Mouse (Mus musculus) thymus, postnatal 4 days (tissue): ENCODE measurements at regions not wholly inside any gene's neighbourhood (a gene's known extent, or its start where the extent isn't known, plus 50 kb on each side); places are given as distances from the start of the nearest gene placed in this dataset.
A peak's percentile ranks its signal among the peaks of the same experiment; 100 is the strongest.
"Not testable (repeated sequence)": the region's sequence is repeated elsewhere in the genome, so short reads cannot be mapped to it uniquely, and the experiment has no call there.

ENCODE experiments used
- DNase-seq: peaks from one replicate; pipeline ENCODE4 v3.0.0; 2021

DNA sequence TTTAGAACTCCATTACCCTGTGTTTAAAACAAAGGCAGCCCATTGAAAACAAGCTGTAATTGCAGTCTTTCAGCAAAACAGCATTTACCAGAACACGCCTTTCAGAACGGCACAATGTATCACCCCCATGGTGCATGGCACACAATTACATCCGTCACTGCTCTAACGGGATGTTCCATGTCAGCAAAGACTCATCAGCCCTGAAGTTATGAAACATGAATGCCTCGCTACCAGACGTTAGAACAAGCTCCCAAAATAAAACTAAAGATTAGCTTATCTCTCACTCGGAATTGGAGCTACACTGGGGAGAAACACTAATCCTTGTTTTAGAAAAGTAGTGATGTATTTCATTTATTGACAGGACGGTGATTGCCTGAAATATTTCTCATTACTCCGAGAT lies 301.4 kb downstream of the Tox3 start:
- DNase-seq: no peak

DNA sequence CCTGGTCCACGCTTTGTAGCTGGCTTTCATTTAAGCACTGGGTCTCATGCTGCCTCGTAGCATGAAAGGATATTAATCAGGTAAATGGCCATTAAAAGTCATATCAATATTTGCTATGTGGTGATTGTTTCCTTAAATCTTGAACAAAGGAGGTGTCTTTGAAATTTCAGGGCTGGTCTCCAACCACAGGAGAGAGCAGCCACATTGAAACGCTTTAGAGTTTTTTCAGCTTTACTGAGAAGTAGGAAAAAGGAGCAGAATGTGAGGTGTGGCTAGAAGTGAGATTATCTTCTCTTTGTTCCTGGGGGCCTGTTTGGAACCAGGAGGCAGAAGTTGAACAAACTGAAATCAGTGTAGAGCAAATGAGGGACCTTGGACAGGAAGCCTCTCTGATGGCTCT lies 311.7 kb downstream of the Tox3 start:
- DNase-seq: no peak

DNA sequence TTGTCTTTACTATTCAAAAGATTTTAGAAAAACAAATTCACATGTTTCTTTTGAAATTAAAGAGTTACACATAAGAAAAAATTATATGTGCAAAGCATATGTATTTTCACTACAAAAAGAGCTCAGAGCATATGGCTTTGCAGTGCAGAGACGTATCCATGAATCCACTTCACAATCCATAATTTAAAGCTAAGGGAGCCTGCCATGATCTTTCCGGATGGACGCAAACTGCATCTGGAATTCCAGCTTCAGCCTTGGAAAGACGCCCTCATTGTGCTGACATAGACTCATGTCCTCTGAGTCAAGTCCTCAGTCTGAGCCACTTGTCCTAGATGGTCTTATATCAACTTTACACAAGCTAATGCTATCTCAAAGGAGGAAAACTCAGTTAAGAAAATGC lies 315.6 kb downstream of the Tox3 start:
- no peak for DNase-seq

DNA sequence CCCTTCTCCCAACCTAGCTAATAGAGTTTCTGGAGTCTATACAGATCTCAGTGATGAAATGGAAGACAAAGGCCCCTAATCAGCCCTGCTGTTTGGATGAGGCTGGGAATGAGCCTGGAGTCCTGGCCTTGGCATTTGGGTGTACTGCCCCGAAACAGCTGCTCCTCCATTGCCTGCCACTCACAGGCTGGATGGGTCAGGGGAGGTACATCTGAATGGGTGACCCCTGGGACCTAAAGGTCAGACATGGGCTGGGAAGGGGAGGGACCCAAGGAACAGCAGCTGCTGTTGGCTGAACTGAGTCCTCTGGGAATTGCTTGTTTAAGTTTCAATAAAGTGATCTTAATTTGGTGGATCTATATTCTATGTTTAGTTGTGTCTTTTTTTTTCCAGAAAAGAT lies 316.9 kb downstream of the Tox3 start:
- DNase-seq: no peak

DNA sequence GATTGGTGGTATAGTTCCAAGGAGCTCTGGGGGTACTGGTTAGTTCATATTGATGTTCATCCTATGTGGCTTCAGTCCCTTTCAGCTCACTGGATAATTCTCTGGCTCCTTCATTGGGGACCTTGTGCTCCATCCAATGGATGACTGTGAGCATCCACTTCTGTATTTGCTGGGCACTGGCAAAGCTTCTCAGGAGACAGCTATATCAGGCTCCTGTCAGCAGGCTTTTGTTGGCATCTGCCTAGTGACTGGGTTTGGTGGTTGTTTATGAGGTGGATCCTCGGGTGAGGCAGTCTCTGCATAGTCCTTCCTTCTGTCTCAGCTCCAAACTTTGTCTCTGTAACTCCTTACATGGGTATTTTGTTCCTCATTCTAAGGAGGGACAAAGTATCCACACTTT lies 330.2 kb downstream of the Tox3 start:
- not testable (repeated sequence) for DNase-seq

DNA sequence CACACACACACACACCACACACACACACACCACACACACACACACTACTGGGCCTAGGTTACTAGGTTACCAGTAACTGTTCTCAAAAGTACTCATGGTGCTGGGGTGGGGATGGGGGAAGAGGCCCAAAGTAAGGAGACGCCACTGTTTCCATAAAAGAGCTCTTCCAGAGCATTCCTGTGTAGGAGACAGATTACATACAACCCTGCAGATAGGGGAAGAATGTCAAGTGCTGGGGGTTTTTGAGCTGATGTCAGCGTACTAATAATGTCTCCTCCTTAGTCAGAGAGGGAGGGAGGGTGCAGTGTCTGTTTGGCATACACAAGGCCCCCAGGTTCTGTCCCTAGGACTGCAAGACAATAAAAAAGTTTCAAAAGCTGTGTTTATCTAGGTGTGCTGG lies 334.4 kb downstream of the Tox3 start:
- no peak for DNase-seq

DNA sequence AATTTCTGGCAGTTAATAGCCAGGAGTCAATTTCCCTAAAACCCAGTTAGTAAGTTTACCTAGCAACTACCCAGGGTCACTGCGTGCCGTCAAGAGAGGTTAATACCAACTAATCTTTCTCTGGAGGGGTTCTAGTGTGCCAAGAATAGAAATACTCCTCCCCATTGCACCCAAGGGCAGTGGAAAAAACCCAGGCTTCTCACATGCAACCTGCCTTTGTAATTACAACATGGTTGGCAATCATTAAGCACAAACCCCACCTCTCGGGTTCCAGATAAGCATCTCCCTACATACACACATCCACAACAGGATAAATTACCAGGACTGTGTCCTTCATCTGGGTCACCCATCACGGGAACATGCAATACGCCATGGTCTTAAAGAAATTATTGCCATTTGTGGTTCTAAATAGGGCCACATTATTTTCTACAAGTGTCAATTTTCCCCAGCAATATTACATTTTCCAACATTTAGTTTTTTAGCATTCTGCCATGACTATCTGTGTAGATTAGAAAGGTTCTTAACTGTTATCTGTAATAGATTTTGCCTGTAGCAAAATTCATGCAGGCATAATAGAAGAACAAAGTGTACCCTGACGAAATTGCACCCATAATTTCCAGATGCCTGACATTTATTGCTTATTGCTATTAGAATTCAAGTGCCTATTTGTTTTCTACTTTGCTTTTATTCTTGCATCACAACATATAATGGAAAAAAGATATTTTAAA lies 336.3 kb downstream of the Tox3 start:
- no peak for DNase-seq

DNA sequence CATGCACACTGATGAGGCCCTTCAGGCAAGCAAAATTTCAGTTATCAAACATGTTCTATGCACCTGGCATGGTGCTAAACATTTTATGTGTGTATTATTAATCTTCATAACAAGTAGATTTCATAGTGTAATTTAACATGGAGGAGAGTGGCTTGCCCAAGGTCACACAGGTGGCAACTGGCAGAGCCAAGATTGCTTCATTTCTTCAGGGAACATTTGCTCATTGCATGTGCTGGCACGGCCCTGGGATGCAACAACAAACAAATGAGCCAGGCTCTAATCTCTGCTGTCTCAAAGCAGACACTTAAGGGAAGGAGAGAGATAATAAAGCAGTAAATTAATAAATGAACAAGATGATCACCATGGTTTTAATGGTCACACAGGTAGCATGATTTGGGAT lies 338.7 kb downstream of the Tox3 start:
- DNase-seq: no peak

DNA sequence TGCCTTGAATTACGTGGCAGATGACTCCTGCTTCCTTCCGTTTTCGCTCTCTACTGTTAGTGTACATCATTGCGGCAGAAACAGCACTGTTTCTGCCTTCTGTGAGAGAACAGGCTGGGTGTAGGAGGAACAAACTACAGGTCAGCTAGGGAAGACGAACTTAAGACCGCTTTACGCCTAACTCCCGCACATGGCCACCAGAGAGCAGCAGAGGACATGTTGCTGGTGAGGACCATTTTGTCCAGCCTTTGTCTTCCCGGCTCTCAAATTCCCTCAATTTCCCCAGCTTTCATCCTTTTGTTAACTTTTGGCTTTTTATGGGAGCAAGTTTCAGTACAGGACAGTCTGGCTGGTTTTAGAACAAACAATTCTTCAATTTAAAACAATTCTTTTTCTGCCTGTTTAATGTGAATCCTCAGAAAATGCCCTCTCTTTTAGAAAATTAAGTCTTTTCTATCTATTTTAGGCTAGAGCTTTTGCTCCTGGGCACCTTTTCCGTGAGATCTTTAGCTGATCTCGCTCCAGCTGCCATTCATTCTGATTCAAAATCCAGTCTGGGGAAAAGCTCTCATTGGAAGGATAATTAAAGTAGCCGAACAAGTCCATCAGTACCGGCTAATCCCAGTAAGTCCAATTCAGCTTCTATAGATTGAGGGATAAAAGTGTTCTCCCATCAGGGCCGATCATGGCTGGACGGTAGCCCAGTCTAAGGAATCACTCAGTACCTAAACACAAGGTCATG lies 347.1 kb downstream of the Tox3 start:
- peak; percentile 82 for DNase-seq

DNA sequence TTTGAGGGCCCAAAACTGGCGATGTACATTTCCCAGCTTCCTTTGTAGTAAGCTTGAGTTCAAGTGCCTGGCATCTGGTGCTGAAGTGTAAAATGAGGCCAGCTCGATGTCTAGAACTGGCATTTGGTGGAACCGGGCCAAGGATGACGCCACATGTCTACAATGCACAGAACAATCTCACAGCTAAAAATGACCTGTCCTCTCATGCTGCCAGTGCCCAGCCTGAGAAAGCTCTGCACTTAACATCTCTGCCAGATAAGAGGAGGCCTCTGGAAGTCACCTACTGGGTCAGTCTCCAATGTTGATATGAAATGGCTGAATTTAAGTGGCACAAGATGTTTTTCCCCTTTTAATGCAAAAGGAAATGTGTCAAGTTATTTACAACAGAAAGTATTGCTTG lies 354.4 kb downstream of the Tox3 start:
- no peak for DNase-seq

DNA sequence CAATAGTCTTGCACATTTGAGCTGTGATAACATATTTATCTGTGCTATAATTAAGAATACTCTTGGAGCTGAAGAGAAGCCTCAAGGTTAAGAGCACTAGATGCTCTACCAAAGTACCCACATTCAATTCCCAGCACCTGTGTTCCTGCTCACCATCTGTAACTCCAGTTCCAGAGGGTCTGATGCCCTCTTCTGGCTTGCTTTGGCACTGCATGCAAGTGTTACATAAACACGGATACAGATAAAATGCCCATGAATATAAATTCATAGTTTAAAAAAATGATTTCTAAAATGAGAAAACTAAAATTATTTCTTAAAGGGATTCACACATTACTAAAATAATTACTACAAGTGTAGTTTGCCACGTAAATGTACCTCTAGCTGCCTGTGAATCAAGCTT lies 364.3 kb downstream of the Tox3 start:
- DNase-seq: no peak

DNA sequence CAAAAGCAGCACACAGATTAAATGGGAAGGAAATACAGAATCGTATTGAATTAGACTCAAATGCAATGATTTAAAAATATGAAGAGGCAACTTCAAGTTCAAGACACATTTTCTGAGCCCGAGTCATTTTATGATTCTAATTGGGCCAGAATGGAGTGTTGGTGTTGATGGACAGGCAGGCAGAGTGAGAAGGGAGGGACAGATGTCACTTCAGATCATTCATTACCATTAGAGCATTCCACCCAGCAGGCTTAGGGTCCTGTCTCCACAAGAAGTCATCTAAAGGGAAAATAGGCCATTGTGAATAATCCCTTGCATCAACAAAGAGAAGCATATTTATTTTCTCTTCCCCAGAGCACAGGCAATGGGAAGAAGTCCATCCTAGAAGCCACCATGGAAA lies 365.6 kb downstream of the Tox3 start:
- DNase-seq: no peak

DNA sequence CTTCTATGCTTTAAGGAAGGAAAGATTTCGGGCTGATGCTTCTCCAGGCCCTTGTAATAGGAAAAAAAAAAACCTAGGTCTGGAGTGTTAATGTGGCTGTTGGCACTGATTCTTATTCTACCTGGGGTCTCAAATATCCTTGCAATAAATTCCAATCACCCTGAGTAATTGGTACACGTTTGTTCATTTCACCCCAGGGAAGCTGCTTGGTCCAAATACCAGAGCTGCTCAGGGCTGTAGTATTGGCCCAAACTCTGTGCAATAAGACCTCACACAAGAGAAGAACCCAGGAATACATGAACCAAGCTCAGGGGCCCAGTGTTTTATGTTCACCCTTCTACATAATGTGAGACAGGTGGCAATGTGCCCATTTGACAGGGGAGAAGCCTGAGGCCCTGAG lies 366.8 kb downstream of the Tox3 start:
- DNase-seq: no peak

DNA sequence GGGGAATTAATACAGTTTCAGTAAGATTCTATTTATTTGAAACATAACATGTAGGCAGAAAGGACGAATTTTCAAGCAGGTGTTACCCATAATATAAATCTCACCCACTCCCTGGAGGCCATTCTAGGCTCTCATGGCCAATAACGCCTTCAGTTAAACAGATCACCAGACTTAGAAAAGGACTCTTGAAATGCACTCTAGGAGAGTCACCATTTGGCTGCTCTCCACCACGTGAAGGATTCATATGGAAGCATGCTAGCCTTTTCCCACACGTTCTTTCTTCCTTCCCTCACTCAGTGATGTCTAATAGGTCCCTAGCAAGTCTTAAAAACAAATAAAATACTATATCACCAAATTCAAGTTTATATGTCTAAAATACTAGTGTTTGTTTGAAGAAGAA lies 367.7 kb downstream of the Tox3 start:
- no peak for DNase-seq

DNA sequence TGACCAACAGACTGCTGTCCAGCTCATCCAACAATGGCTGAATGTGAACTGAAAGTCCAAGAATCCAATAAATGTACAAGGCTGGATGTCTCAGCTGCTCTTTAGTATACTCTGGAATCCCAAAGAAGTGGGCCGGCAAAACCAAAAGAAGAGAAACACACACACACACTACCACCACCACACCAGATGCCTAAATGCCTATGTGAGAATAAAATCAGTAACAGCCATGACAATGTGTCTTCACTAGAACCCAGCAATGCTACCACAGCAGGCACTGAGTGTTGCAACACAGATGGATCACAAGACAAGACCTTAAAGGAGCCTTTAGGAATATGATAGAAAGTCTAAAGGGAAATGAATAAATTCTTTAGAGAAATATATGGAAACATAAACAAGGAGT lies 385.3 kb downstream of the Tox3 start:
- DNase-seq: no peak

DNA sequence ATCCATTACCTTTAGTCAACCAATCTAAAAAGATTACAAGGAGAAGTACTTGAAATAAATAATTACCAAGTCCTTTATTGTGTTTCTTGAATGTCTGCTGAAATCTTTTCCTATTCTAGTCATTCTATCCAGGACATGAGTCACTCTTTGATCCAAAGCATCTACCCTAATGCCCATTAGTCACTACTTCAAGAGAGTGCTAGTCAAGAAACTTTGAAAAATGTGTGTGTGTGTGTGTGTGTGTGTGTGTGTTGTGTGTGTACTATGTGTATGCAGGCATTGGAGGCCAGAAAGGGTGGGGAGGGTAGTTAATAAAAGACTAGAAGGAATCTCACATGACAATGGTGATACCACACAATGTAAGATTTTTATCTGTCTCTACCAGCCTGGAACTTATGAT lies 390.7 kb downstream of the Tox3 start:
- no peak for DNase-seq

DNA sequence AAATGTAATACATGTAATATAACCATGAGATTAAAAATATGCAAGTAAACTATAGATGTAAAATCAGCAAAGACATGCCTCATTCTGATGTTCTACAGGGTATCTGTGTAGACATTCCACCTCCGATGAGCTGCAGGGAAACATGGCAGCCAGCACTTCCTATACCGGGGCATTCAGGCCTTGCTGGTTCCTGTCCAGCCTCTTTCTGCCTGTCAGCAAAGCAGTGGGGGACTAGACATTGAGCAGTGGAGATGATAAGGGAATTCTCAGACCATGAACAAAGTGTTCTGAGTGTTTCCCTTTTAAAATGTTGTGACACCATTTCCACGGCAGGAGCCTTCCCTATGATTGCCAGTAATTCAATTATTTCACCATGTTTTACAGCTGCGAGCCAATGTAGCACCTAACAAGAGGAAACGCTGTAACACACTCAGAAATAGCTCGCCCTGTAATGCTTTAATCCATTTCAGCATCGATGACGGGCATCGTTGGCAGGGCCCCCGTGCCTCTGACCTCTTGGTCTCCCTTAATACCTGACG lies 391.6 kb downstream of the Tox3 start:
- no peak for DNase-seq

DNA sequence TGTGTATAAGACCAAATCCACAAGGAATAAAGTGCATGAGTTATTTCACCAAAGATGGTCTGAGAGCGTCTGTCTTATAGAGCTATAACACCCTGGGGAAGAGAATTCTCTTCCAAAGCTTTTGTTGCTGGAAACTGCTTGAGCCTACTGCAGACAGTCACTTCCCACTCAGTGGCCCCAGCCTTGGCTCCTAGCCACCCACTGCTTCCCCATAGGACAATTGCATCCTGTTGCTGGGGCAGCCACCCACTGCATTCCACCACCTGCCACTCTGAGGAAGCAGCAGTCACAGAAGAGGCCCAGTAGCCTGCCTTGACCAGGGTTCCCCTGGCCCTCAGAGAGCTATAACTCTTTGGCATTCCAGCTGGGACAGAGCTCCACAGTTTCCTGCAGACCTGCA lies 409.3 kb downstream of the Tox3 start:
- no peak for DNase-seq

DNA sequence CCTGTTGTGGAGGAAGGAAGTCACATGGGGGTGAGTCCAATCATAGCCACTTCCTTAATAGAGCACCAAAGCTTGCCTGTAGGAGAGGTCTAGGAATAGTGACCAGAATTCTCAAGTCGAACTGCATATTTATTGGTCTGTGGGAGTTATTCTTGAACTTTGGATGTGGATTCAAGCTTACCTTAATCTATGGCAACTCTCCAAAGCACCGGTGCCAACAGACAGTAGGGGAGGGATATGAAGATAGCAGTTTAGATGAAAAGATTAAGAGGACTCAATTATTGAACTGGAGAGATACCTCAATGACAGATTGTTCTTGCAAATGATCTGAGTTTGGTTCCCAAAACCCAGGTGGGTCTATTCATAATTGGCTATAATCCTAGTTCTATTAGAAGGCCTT lies 413.6 kb downstream of the Tox3 start:
- no peak for DNase-seq

DNA sequence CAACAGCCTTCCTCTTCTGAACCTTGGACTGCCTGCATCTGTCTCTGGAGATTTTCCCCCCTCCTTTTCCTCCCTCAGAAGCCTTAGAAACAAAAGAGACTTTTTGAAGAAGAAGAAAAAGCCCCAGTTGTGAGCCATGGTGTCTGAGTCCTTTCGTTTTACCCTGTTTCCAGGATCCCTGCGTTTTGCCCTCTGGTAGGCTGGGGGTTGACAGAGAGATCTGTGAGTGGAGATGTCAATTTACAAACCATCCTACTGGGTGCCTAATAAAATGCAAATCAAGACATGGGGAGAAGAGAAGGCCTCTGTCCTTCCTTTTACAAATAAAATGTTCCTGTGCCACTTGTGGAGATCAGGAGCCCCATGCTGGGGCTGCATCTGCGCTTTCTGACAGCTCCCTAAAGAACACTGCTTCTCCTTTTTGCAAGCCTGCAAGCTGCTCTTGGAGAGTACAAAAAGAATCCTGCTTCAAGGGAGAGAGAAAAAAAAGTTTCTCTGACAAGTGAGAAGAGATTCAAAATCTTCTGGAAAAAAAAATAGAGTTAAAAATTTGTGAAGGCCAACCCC lies 421.4 kb downstream of the Tox3 start:
- DNase-seq: no peak

DNA sequence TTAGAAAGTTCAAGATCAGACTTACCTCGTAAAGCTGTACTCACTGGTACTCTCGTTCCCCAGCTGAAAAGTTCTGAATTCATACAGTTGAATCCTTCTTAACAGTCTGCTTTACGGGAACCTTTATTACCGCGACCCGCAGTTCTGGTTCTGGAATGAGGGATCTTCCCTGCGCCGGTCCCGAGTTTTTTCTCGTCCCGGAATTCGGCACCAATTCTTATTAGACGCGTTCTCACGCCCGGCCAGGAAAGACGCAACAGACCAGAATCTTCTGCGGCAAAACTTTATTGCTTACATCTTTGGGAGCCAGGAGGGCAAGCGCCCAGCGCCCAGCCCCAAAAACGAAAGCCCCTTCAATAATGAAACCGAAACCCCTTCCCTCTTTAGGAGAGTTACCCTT lies 423.4 kb downstream of the Tox3 start:
- DNase-seq: peak; percentile 8

DNA sequence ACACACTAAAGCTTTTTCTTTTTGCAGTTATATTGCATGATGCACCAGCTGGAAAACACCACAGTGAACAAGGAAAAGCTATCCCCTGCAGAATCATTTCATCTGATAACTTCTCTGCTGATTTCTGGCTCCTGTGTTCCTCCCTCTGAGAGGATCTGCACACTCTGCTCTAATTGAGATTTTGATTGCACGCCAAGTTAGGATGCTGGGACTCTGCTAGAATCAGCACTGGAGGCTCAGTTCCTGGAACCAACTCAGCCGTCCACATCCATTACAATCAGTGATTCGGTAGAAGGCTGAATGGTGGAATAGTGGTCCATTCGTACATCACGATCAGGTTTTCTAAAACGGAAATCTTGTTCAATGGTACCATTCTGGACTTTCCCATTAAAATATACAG lies 434.1 kb downstream of the Tox3 start:
- DNase-seq: no peak

DNA sequence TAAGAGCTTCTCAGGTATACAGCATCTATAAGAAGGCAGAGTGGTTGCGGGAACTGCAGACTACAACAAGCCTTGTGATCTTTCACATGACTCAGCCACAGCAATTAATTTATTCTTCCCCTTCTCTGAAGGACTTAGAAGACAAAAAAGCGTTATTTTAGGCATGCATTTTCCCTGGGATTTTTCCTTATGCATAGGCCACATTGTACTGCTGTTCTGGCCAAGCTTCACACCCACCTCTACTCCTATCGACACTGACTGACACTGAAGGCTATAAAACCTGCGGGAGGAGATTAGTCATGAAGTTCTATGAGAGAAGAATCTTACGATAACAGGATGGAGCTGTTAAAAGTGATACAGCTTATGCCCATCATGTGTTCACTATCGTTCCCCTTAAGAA lies 441.9 kb downstream of the Tox3 start:
- DNase-seq: no peak

DNA sequence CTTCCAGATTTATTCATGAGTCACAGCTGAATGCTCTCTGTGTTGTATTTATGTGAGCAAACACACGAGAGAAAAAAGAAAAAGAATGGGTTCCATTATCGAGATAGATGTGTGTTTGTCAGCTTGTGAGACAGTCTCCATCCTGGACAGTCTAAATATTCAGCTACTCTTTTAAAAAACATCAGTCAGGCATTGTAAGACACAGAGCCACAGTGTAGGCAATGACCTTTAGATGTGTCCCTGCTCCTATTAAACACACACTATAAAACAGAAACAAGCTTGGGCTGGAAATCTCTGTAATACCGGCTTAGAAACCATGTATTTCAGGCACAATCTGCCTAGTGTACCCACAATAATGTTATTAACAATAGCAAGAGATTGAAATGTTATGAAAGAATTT lies 442.6 kb downstream of the Tox3 start:
- no peak for DNase-seq
